Mouse (Mus musculus): ENCODE data around the gene Kcnip1. TPM values are rescaled to one million over a fixed set of nuclear protein-coding genes. Genes with fewer than 3 reads are reported as not detected.

The Kcnip1 gene
- total and polyA plus RNA-seq, 3 experiments: 0.04 to 0.17 TPM; not detected in 1

GRCm38 (mm10) chr11:33596655-33597054 lies 396.3 kb downstream of the Kcnip1 start:
- Histone ChIP-seq H3K4me1 (ENCODE audit: control insufficient read depth in 1 of 2, insufficient read depth in 2 of 2) (no peaks in the 10 kb centered on the region; a peak in 1 of 4 replicates), H3K27me3 (replicated peaks) (peaks cover 32% of the 10 kb centered on the region), H3K4me2 (ENCODE audit: insufficient read depth, low read depth, poor library complexity, severe bottlenecking) (no peak overlapping the region), H3K27ac (ENCODE audit: insufficient read depth, low read depth) (no peak overlapping the region), H3K4me3 (replicated peaks in 1 of 3; ENCODE audit: low read depth in 2 of 3, low read length in 2 of 3, poor library complexity in 1 of 3) (no peak overlapping the region), H3K9ac (ENCODE audit: insufficient read depth, low read depth) (no peak overlapping the region), H3K9me3 (replicated peaks; ENCODE audit: low read length) (no peaks in the 10 kb centered on the region), H3K79me2 (replicated peaks; ENCODE audit: control insufficient read depth, extremely low read depth, insufficient read depth, poor library complexity, severe bottlenecking) (no peaks in the 10 kb centered on the region), H3K36me3 (replicated peaks in 1 of 2; ENCODE audit: control insufficient read depth in 1 of 2, insufficient read depth in 1 of 2, low read length in 1 of 2) (no peaks in the 10 kb centered on the region)
- in situ Hi-C loops (cut with MboI; ENCODE audit: low pct_ligation_motif_present, low pct_unique_long_range_greater_than_20kb, low sequenced_read_pairs): no loop called here
- dilution Hi-C loops (cut with MboI; ENCODE audit: extremely low pct_ligation_motif_present, extremely low pct_unique_long_range_greater_than_20kb, low sequenced_read_pairs): no loop called here
- no peak for DNase-seq (ENCODE audit: extremely low read depth)
- TF ChIP-seq POLR2AphosphoS2 (IDR thresholded peaks at IDR 0.05; ENCODE audit: low read depth, low read length): no peak

- TF ChIP-seq MXI1 (IDR thresholded peaks at IDR 0.05; ENCODE audit: low read depth, low read length) (no peak), TCF12 (IDR thresholded peaks at IDR 0.05; ENCODE audit: low read depth, low read length) (no peak), ELF1 (IDR thresholded peaks at IDR 0.05; ENCODE audit: low read depth, low read length) (no peak), BHLHE40 (IDR thresholded peaks at IDR 0.05; ENCODE audit: low read depth, low read length) (no peak), ZNF384 (IDR thresholded peaks at IDR 0.05; ENCODE audit: low read depth, low read length) (no peak), MAZ (IDR thresholded peaks at IDR 0.05; ENCODE audit: low read depth, low read length) (no peak), ZKSCAN1 (IDR thresholded peaks at IDR 0.05; ENCODE audit: borderline replicate concordance, low read depth, low read length) (no peak), KAT2A (IDR thresholded peaks at IDR 0.05; ENCODE audit: insufficient replicate concordance, low read length) (no peak), JUN (IDR thresholded peaks at IDR 0.05; ENCODE audit: insufficient read depth, low read depth, low read length) (no peak), CHD2 (IDR thresholded peaks at IDR 0.05; ENCODE audit: low read length) (no peak)
- H3K36me3 ChIP-seq (replicated peaks in 1 of 2; ENCODE audit: control insufficient read depth in 1 of 2, insufficient read depth in 1 of 2, low read length in 1 of 2): no peaks in the 10 kb centered on the region
- dilution Hi-C loops (cut with MboI; ENCODE audit: extremely low pct_ligation_motif_present, extremely low pct_unique_long_range_greater_than_20kb, low sequenced_read_pairs): no loop called here
- in situ Hi-C loops (cut with MboI; ENCODE audit: low pct_ligation_motif_present, low pct_unique_long_range_greater_than_20kb, low sequenced_read_pairs): no loop called here
- DNase-seq (ENCODE audit: extremely low read depth): no peak
- H3K27ac ChIP-seq (ENCODE audit: insufficient read depth, low read depth): no peak overlapping the region
- no peaks in the 10 kb centered on the region for H3K79me2 ChIP-seq (replicated peaks; ENCODE audit: control insufficient read depth, extremely low read depth, insufficient read depth, poor library complexity, severe bottlenecking)
- H3K27me3 ChIP-seq (replicated peaks): peaks cover 5% of the 10 kb centered on the region
- H3K9ac ChIP-seq (ENCODE audit: insufficient read depth, low read depth): no peak overlapping the region
- no peak overlapping the region for H3K4me2 ChIP-seq (ENCODE audit: insufficient read depth, low read depth, poor library complexity, severe bottlenecking)
- no peaks in the 10 kb centered on the region; a peak in 1 of 4 replicates for H3K4me1 ChIP-seq (ENCODE audit: control insufficient read depth in 1 of 2, insufficient read depth in 2 of 2)
- H3K4me3 ChIP-seq (replicated peaks in 1 of 3; ENCODE audit: low read depth in 2 of 3, low read length in 2 of 3, poor library complexity in 1 of 3): no peak overlapping the region
- H3K9me3 ChIP-seq (replicated peaks; ENCODE audit: low read length): no peaks in the 10 kb centered on the region
Observed at GRCm38 (mm10) chr11:33592826-33593225, 400.1 kb downstream of the Kcnip1 start.

GRCm38 (mm10) chr11:33590771-33591170 lies 402.2 kb downstream of the Kcnip1 start:
- no peaks in the 10 kb centered on the region; a peak in 1 of 4 replicates for H3K4me1 ChIP-seq (ENCODE audit: control insufficient read depth in 1 of 2, insufficient read depth in 2 of 2)
- peaks cover 2% of the 10 kb centered on the region for H3K27me3 ChIP-seq (replicated peaks)
- no peaks in the 10 kb centered on the region for H3K79me2 ChIP-seq (replicated peaks; ENCODE audit: control insufficient read depth, extremely low read depth, insufficient read depth, poor library complexity, severe bottlenecking)
- no peak overlapping the region for H3K4me2 ChIP-seq (ENCODE audit: insufficient read depth, low read depth, poor library complexity, severe bottlenecking)
- no peaks in the 10 kb centered on the region for H3K9me3 ChIP-seq (replicated peaks; ENCODE audit: low read length)
- TF ChIP-seq MAFK (IDR thresholded peaks at IDR 0.05; ENCODE audit: insufficient replicate concordance, low read length) (no peak), JUND (conservative IDR thresholded peaks at IDR 0.05; ENCODE audit: low read depth, low read length) (no peak), MAZ (IDR thresholded peaks at IDR 0.05; ENCODE audit: low read depth, low read length) (no peak), PAX5 (IDR thresholded peaks at IDR 0.05; ENCODE audit: low read length) (no peak), ZNF384 (IDR thresholded peaks at IDR 0.05; ENCODE audit: low read depth, low read length) (no peak)
- in situ Hi-C loops (cut with MboI; ENCODE audit: low pct_ligation_motif_present, low pct_unique_long_range_greater_than_20kb, low sequenced_read_pairs) (no loop called here), dilution Hi-C loops (cut with MboI; ENCODE audit: extremely low pct_ligation_motif_present, extremely low pct_unique_long_range_greater_than_20kb, low sequenced_read_pairs) (no loop called here)
- no peaks in the 10 kb centered on the region for H3K36me3 ChIP-seq (replicated peaks in 1 of 2; ENCODE audit: control insufficient read depth in 1 of 2, insufficient read depth in 1 of 2, low read length in 1 of 2)
- H3K4me3 ChIP-seq (replicated peaks in 1 of 3; ENCODE audit: low read depth in 2 of 3, low read length in 2 of 3, poor library complexity in 1 of 3): no peak overlapping the region
- H3K9ac ChIP-seq (ENCODE audit: insufficient read depth, low read depth): no peak overlapping the region
- H3K27ac ChIP-seq (ENCODE audit: insufficient read depth, low read depth): no peak overlapping the region
- DNase-seq (ENCODE audit: extremely low read depth): no peak
